Mouse (Mus musculus): ENCODE results near the gene Gm49354.

DNA sequence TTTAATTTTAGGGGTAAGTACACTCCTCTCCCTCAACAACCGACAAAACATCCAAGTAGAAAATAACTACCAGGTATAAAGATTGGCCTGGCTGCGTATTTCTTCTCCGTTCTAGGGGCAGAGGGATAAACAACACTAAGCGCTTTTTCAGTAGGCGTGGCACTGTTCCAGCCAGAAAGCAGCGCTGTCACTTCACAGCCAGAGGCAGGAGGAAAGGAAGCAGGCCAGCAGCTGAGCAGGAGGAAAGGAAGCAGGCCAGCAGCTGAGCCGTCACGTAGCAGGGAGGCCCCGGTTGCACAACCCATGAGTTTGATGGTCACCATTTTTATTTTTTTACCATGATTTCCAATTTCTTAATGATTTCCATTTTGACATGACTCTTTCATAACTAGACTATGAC, 10.8 kb downstream of the Gm49354 start:
- TF ChIP-seq CTCF (IDR thresholded peaks at IDR 0.05; ENCODE audit: control insufficient read depth, insufficient read depth, insufficient replicate concordance, low read depth, low read length) = no peak
- TF ChIP-seq POLR2A (IDR thresholded peaks at IDR 0.05; ENCODE audit: control insufficient read depth, low read depth, low read length) = no peak

Data from testis, adult 2 months (tissue).